Mouse (Mus musculus) embryonic fibroblast, embryonic 13.5 days (primary cell): Measurements from ENCODE around the gene E330021D16Rik. TPM values are rescaled to one million over a fixed set of nuclear protein-coding genes. Genes with fewer than 3 reads are reported as not detected.

Experiments used
- H3K27ac ChIP-seq: 2 replicates; pipeline ENCODE4 v1.5.1; 2012; ENCODE audit warnings: low read length, control low read depth, inconsistent platforms; ENCODE audit not compliant: insufficient read depth
- H3K4me1 ChIP-seq: 2 replicates; pipeline ENCODE4 v1.6.1; 2011; ENCODE audit warnings: low read length; ENCODE audit not compliant: control insufficient read depth, insufficient read depth
- H3K4me3 ChIP-seq: 2 replicates; pipeline ENCODE4 v1.5.1; 2011; ENCODE audit warnings: mild to moderate bottlenecking, control low read depth, low read length; ENCODE audit not compliant: insufficient read depth
- CTCF ChIP-seq: IDR thresholded peaks from 2 replicates; pipeline ENCODE4 v1.5.1; 2011; ENCODE audit warnings: mild to moderate bottlenecking, control low read depth, low read length, moderate library complexity, borderline replicate concordance; ENCODE audit not compliant: insufficient read depth
- POLR2A ChIP-seq: IDR thresholded peaks from 2 replicates; pipeline ENCODE4 v1.6.1; 2011; ENCODE audit warnings: low read depth, mild to moderate bottlenecking, control low read depth, low read length, moderate library complexity
- polyA plus RNA-seq: library from polyadenylated mRNA; stranded (reverse); fragments of >200 nt; gene quantifications from 2 replicates; pipeline ENCODE4 v1.2.4, GENCODE M21; 2011; ENCODE audit warnings: low read depth; ENCODE audit not compliant: missing spikeins, insufficient read length

The E330021D16Rik gene
- polyA plus RNA-seq, 1 experiment, result 0.49 TPM

- no peak for TF ChIP-seq CTCF
- no peak for TF ChIP-seq POLR2A
- no peak overlapping the region for H3K27ac ChIP-seq
These were observed 7.8 kb upstream of the E330021D16Rik start for GRCm38 (mm10) chr6:136423201-136423600.

GRCm38 (mm10) chr6:136422084-136422853 lies 6.9 kb upstream of the E330021D16Rik start:
- H3K4me1 ChIP-seq, result no peaks in the 10 kb centered on the region
- TF ChIP-seq POLR2A, result no peak
- peak; percentile 83; the same call in 1 of the 2 replicates for TF ChIP-seq CTCF
- no peak overlapping the region for H3K4me3 ChIP-seq
- H3K27ac ChIP-seq, result no peak overlapping the region

More at GRCm38 (mm10) chr6:136423201-136423600, 7.8 kb upstream of the E330021D16Rik start:
- H3K4me3 ChIP-seq, result no peak overlapping the region
- H3K4me1 ChIP-seq, result no peaks in the 10 kb centered on the region

- no peak overlapping the region for H3K27ac ChIP-seq
- no peaks in the 10 kb centered on the region for H3K4me1 ChIP-seq
- H3K4me3 ChIP-seq, result no peak overlapping the region
- TF ChIP-seq CTCF (no peak), POLR2A (no peak)
These were observed 5.7 kb upstream of the E330021D16Rik start for GRCm38 (mm10) chr6:136421059-136421458.

- TF ChIP-seq CTCF (no peak), POLR2A (no peak)
- Histone ChIP-seq H3K4me3 (no peak overlapping the region), H3K4me1 (no peaks in the 10 kb centered on the region), H3K27ac (no peak overlapping the region)
These were observed 3.8 kb upstream of the E330021D16Rik start for GRCm38 (mm10) chr6:136418889-136419835.

GRCm38 (mm10) chr6:136418333-136418848 lies 3.0 kb upstream of the E330021D16Rik start:
- no peaks in the 10 kb centered on the region for H3K4me1 ChIP-seq
- TF ChIP-seq CTCF (no peak), POLR2A (no peak)
- no peak overlapping the region for H3K27ac ChIP-seq
- H3K4me3 ChIP-seq, result no peak overlapping the region

GRCm38 (mm10) chr6:136417864-136418263 lies 2.5 kb upstream of the E330021D16Rik start:
- Histone ChIP-seq H3K4me1 (no peaks in the 10 kb centered on the region), H3K27ac (no peak overlapping the region), H3K4me3 (no peak overlapping the region)
- TF ChIP-seq POLR2A, result no peak
- TF ChIP-seq CTCF, result no peak

- no peak overlapping the region for H3K4me3 ChIP-seq
- H3K4me1 ChIP-seq, result no peaks in the 10 kb centered on the region
- no peak for TF ChIP-seq CTCF
- no peak for TF ChIP-seq POLR2A
- no peak overlapping the region for H3K27ac ChIP-seq
These were observed 1.5 kb downstream of the E330021D16Rik start for GRCm38 (mm10) chr6:136413856-136414362.

- Histone ChIP-seq H3K27ac (no peak overlapping the region), H3K4me3 (no peak overlapping the region)
- TF ChIP-seq CTCF (no peak), POLR2A (no peak)
These were observed 7.7 kb downstream of the E330021D16Rik start for GRCm38 (mm10) chr6:136407608-136408192.

GRCm38 (mm10) chr6:136396860-136397259 lies 18.5 kb downstream of the E330021D16Rik start:
- Histone ChIP-seq H3K4me3 (no peak overlapping the region), H3K27ac (no peak overlapping the region), H3K4me1 (no peaks in the 10 kb centered on the region)
- TF ChIP-seq POLR2A (no peak), CTCF (no peak)

More at GRCm38 (mm10) chr6:136407608-136408192, 7.7 kb downstream of the E330021D16Rik start:
- H3K4me1 ChIP-seq, result no peaks in the 10 kb centered on the region
